Mouse (Mus musculus): ENCODE measurements around the gene Gm26657. TPM values are rescaled to one million over a fixed set of nuclear protein-coding genes. Genes with fewer than 3 reads are reported as not detected.

Gm26657 gene
- polyA plus RNA-seq (2015; fragmentation: Nextera tagmentation; extraction: Ambion mirVana): not detected in 2 replicates

DNA sequence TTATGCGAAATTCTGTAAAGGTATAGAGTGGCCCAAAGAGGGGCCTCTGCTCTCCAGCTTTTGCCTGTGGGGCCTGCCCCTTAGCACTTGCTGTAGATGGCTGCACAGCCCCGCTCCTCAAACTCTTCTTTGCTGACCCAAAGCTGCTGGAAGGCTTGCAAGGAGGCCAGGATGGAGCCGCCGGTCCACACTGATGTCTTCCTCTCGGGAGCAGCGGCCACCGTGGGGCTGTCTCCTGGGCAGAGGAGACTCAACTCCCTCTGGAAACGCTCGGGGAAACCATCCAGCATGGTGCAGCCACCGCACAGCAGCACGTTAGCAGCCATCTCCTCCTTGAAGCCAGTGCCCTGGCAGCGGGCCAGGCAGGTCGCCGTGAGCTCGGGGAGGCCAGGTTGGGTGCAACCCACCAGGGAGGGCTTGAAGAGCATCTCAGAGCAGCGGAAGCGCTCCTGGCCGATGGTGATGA, at the start of gene Gm26657:
Gene Gm26657, plus strand, starts transcription at position 51 of the 466 bp plus-strand sequence.
- Histone ChIP-seq H3K9me3 (no peaks in the 10 kb centered on the region), H3K27ac (no peak within 1 kb of the TSS), H3K4me1 (no peaks in the 10 kb centered on the region), H3K36me3 (replicated peaks) (no peaks in the 10 kb centered on the region), H3K4me2 (no peak within 1 kb of the TSS), H3K4me3 (no peak within 1 kb of the TSS), H3K9ac (no peak within 1 kb of the TSS), H3K27me3 (replicated peaks) (no peaks in the 10 kb centered on the region)
- no peak for ATAC-seq (replicated peaks)
- WGBS: 91% methylated on average over 18 of the region's 18 CpGs

DNA sequence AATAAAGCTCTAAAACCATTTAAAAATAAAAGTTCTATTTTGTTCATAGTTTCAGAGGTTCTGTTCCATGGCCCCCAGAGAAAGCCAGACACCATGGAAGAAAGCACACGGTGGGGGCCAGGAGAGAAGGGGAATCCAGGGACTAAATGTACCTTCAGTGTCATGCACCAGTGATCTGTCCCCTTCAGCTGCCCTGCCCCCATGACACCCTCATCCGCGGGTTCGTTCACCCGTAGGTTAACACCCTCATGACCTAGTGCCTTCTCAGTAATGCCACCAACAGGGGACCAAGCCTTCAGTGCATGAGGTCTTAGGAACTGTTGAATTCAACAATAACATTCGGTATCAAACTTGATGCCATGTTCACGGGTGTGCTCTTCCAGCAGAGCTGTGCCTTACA, 43.5 kb upstream of the Gm26657 start:
- H3K9me3 ChIP-seq: no peaks in the 10 kb centered on the region
- ATAC-seq (replicated peaks): no peak
- WGBS: 83% methylated on average over 7 of the region's 7 CpGs
- no peak overlapping the region for H3K4me2 ChIP-seq
- H3K27me3 ChIP-seq (replicated peaks): no peaks in the 10 kb centered on the region
- no peaks in the 10 kb centered on the region for H3K4me1 ChIP-seq
- no peaks in the 10 kb centered on the region for H3K36me3 ChIP-seq (replicated peaks)
- no peak overlapping the region for H3K4me3 ChIP-seq
- no peak overlapping the region for H3K9ac ChIP-seq
- no peak overlapping the region for H3K27ac ChIP-seq

DNA sequence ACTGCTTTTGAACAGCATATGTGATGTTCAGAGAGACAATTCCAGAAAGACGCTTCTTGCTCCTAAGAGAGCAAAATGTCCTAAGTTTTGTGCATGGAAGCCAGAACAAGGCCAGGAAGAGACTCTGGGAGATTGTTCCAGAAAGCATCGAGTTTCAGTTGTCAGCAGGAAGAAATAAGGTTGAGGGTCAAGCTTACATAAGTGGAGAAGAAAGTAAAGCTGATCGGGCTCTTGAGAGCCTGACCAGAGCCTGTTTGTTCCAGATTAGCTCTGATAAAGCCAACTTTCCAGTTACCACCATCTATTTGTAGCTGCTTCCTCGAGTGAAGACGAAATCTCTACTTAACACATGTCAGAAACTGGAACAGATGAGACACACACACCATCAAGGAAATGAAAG, 41.2 kb upstream of the Gm26657 start:
- Histone ChIP-seq H3K9ac (no peak overlapping the region), H3K4me3 (no peak overlapping the region), H3K27ac (no peak overlapping the region), H3K4me2 (no peak overlapping the region), H3K4me1 (no peaks in the 10 kb centered on the region), H3K36me3 (replicated peaks) (no peaks in the 10 kb centered on the region), H3K27me3 (replicated peaks) (no peaks in the 10 kb centered on the region), H3K9me3 (no peaks in the 10 kb centered on the region)
- ATAC-seq (replicated peaks): no peak
- 72% methylated on average over 5 of the region's 5 CpGs for WGBS

GRCm38 (mm10) chr4:56702234-56702633, 37.6 kb upstream of the Gm26657 start:
- Histone ChIP-seq H3K27me3 (replicated peaks) (no peaks in the 10 kb centered on the region), H3K36me3 (replicated peaks) (no peaks in the 10 kb centered on the region), H3K4me2 (no peak overlapping the region), H3K4me1 (no peaks in the 10 kb centered on the region), H3K9ac (no peak overlapping the region), H3K4me3 (no peak overlapping the region), H3K27ac (no peak overlapping the region), H3K9me3 (no peaks in the 10 kb centered on the region)
- ATAC-seq (replicated peaks): no peak
- 3% methylated on average over 10 of the region's 10 CpGs for WGBS

GRCm38 (mm10) chr4:56713155-56713554, 26.7 kb upstream of the Gm26657 start:
- Histone ChIP-seq H3K9me3 (no peaks in the 10 kb centered on the region), H3K4me3 (no peak overlapping the region), H3K36me3 (replicated peaks) (no peaks in the 10 kb centered on the region), H3K9ac (no peak overlapping the region), H3K4me2 (no peak overlapping the region), H3K27me3 (replicated peaks) (no peaks in the 10 kb centered on the region), H3K27ac (no peak overlapping the region), H3K4me1 (peaks cover 4% of the 10 kb centered on the region; the same call in 1 of the 2 replicates)
- 81% methylated on average over 3 of the region's 3 CpGs for WGBS
- no peak for ATAC-seq (replicated peaks)

DNA sequence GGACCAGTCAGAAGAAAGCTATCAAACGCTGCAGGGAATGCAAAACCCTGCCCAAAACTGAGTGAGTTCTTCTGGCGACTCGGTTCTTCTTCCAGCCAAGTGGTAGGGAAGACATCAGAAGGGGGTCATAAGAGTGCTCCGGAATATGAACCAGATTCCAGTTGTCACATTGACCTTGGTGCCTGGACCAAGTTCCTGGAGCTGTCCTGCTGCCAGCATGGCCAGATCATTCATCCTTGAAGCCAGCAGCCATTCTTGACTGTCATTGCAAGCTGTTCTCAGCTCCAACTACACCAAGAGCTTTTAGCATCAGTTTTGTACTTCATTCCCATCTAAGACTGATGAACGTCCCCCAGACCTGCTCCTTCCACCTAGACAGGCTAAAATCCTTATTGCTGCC, 23.1 kb upstream of the Gm26657 start:
- Histone ChIP-seq H3K4me3 (no peak overlapping the region), H3K27me3 (replicated peaks) (no peaks in the 10 kb centered on the region), H3K27ac (no peak overlapping the region), H3K4me2 (no peak overlapping the region), H3K4me1 (0 out of 2 replicates have a peak, but pooled peaks cover 2% of the 10 kb centered on the region), H3K36me3 (replicated peaks) (no peaks in the 10 kb centered on the region), H3K9ac (no peak overlapping the region), H3K9me3 (no peaks in the 10 kb centered on the region)
- 58% methylated on average over 5 of the region's 5 CpGs for WGBS
- ATAC-seq (replicated peaks): no peak

DNA sequence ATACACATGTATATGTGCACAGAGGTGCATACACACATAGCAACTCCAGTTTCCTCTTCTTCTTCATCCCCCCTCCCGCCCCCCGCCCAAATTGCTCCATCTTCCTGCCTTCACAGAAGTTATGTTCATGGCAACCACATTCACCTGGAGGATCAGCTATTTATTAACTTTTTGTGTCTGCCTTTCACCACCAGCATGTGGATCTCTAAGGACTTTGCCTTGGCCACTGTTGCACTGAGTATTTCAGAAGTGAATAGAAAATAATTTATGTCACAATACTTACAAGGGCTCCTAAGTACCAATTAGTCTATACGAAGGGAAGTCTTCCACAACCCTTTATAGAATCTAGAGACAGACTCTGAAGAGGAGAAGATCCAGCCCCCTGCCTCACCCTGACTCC, 21.9 kb upstream of the Gm26657 start:
- no peak overlapping the region for H3K9ac ChIP-seq
- no peaks in the 10 kb centered on the region for H3K27me3 ChIP-seq (replicated peaks)
- H3K4me2 ChIP-seq: no peak overlapping the region
- no peaks in the 10 kb centered on the region for H3K36me3 ChIP-seq (replicated peaks)
- H3K27ac ChIP-seq: no peak overlapping the region
- no peak overlapping the region for H3K4me3 ChIP-seq
- WGBS: 82% methylated on average over 3 of the region's 3 CpGs
- H3K4me1 ChIP-seq: 0 out of 2 replicates have a peak, but pooled peaks cover 2% of the 10 kb centered on the region
- no peaks in the 10 kb centered on the region for H3K9me3 ChIP-seq
- ATAC-seq (replicated peaks): no peak

DNA sequence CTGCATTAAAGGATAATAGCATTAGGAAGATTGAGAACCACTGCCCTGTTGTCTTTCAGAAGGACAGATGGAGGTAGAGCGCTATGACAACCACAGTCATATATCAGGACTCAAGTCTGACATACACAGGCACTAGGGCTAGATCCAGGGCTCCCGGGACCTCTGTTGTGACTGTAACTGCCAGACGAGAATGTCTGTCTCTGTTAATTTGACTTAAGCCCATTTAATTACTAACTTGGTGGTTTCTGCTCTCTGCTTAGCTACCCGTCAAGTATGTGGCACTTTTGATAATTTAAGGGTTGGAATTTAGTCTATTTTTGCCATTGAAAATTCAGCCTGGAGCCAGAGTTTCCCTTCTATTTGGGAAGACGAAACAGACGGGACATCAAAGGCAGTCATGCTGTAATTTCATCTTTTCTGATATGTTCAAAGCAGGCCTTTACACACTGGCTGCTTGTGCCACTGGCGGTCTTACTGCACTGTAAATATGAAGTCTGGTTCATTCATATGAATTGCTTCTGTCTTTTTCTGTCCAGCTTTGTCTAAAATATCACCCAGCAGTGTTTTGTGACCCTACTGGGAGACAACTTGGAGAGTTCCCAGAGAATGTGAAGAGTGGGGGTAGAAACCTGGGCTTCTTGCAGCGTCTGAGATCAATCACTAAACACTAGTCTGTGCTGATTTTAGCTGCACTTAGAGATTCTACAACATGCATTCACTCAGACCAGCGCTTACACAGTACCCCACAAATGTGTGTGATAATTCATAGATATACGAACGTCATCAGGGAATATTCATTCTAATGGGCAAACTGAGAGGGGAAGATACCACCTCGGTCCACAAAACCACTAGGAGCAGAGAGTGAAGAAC, 21.1 kb upstream of the Gm26657 start:
- H3K27me3 ChIP-seq (replicated peaks): no peaks in the 10 kb centered on the region
- H3K9me3 ChIP-seq: no peaks in the 10 kb centered on the region
- 0 out of 2 replicates have a peak, but pooled peaks cover 2% of the 10 kb centered on the region for H3K4me1 ChIP-seq
- no peak overlapping the region for H3K4me3 ChIP-seq
- no peak overlapping the region for H3K4me2 ChIP-seq
- H3K9ac ChIP-seq: no peak overlapping the region
- 69% methylated on average over 12 of the region's 12 CpGs for WGBS
- peak overlapping the region; percentile 32; the same call in 1 of the 2 replicates for H3K27ac ChIP-seq
- ATAC-seq (replicated peaks): peak; percentile 54
- H3K36me3 ChIP-seq (replicated peaks): no peaks in the 10 kb centered on the region

GRCm38 (mm10) chr4:56719456-56719855, 20.4 kb upstream of the Gm26657 start:
- H3K27ac ChIP-seq: 0 out of 2 replicates have a peak overlapping the region, but pooled peaks have one; percentile 32
- no peaks in the 10 kb centered on the region for H3K36me3 ChIP-seq (replicated peaks)
- no peaks in the 10 kb centered on the region for H3K27me3 ChIP-seq (replicated peaks)
- no peak overlapping the region for H3K4me3 ChIP-seq
- 61% methylated on average over 9 of the region's 9 CpGs for WGBS
- 0 out of 2 replicates have a peak, but pooled peaks cover 2% of the 10 kb centered on the region for H3K4me1 ChIP-seq
- H3K9me3 ChIP-seq: no peaks in the 10 kb centered on the region
- no peak overlapping the region for H3K4me2 ChIP-seq
- H3K9ac ChIP-seq: no peak overlapping the region
- ATAC-seq (replicated peaks): no peak

- Histone ChIP-seq H3K36me3 (replicated peaks) (no peaks in the 10 kb centered on the region), H3K4me2 (no peak overlapping the region), H3K9ac (no peak overlapping the region), H3K9me3 (no peaks in the 10 kb centered on the region), H3K4me3 (no peak overlapping the region), H3K27me3 (replicated peaks) (no peaks in the 10 kb centered on the region), H3K4me1 (0 out of 2 replicates have a peak, but pooled peaks cover 2% of the 10 kb centered on the region), H3K27ac (no peak overlapping the region)
- ATAC-seq (replicated peaks): no peak
- 88% methylated on average over 9 of the region's 9 CpGs for WGBS
Observed at GRCm38 (mm10) chr4:56720403-56720802, 19.5 kb upstream of the Gm26657 start.

DNA sequence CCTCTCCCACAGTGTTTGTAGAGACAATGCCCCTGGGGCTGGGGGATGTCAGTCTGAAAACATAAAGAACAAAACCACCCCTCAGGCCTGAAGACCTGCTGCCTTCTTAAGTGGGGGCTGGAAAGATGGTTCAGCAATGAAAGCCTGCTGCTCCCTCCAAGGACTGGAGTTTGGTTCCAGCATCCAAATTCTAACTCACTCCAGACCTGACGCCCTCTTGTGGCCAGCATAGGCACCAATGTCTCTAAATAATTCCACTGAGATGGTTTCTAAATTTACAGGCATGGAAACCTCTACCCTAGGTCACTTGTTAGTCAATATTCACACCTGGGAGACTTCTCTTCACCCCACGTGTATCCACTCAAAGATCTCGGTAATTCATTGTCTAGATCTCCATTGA, 18.4 kb upstream of the Gm26657 start:
- H3K4me1 ChIP-seq: 0 out of 2 replicates have a peak, but pooled peaks cover 2% of the 10 kb centered on the region
- 35% methylated on average over 3 of the region's 3 CpGs for WGBS

DNA sequence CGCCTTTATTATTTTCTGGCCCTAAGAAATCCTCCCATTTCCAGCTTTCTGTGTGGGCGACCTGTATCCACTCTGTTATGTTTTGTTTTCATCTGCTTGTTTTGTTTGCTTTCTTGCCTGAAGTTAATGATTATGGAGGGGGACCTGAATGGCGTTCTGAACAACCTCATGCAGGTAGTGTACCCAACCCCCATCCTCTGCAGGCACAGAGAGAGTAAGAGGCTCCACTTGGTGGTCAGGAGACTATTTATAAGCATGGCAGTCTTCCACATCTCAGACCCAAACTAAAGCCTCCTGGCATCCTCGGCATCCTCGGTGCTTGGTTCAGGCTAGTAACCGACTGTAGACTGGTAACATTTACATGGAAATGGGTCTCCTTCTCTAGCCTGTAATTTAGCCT, 17.5 kb upstream of the Gm26657 start:
- WGBS: 74% methylated on average over 6 of the region's 6 CpGs
- H3K4me1 ChIP-seq: 0 out of 2 replicates have a peak, but pooled peaks cover 2% of the 10 kb centered on the region
- no peak for ATAC-seq (replicated peaks)
- no peaks in the 10 kb centered on the region for H3K36me3 ChIP-seq (replicated peaks)
- H3K4me2 ChIP-seq: no peak overlapping the region
- H3K9ac ChIP-seq: no peak overlapping the region
- H3K27me3 ChIP-seq (replicated peaks): no peaks in the 10 kb centered on the region
- H3K9me3 ChIP-seq: no peaks in the 10 kb centered on the region
- H3K27ac ChIP-seq: no peak overlapping the region
- no peak overlapping the region for H3K4me3 ChIP-seq

More for the DNA sequence above, 18.4 kb upstream of the Gm26657 start:
- Histone ChIP-seq H3K4me2 (no peak overlapping the region), H3K9me3 (no peaks in the 10 kb centered on the region), H3K27me3 (replicated peaks) (no peaks in the 10 kb centered on the region), H3K4me3 (no peak overlapping the region), H3K36me3 (replicated peaks) (no peaks in the 10 kb centered on the region), H3K9ac (no peak overlapping the region), H3K27ac (no peak overlapping the region)
- no peak for ATAC-seq (replicated peaks)
